Mouse (Mus musculus): ENCODE data around the gene Iqcf3. TPM values are rescaled to one million over a fixed set of nuclear protein-coding genes. Genes with fewer than 3 reads are reported as not detected.
A peak's percentile ranks its signal among the peaks of the same experiment; 100 is the strongest.

Gene Iqcf3
- polyA plus RNA-seq, 1 experiment from 2014 or later = not detected

DNA sequence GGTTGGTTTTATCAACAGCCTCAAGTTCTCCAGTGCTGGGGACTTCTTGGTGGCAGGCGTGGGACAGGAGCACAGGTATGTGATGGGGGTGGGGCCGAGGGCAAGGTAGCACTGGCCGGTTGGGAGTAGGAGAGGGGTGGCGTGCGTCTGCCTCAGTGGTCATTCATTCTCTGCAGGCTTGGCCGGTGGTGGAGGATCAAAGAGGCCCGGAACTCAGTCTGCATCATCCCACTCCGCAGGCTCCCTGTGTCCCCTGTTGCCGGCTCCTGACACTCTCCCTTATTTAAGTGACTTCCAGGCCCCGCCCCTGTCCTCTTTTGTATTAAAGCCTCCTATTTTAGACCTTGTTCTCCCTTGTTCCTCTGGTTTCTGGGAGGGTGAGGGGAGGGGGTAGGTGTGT lies 76.4 kb downstream of the Iqcf3 start:
- Histone ChIP-seq H3K4me1 (replicated peaks; ENCODE audit: control insufficient read depth, insufficient read depth, low read length) (no peaks in the 10 kb centered on the region), H3K4me3 (ENCODE audit: low read length) (no peak overlapping the region), H3K4me2 (ENCODE audit: low read depth, low read length) (no peak overlapping the region), H3K27ac (ENCODE audit: low read length) (no peak overlapping the region), H3K9me3 (ENCODE audit: control insufficient read depth, low read length) (no peaks in the 10 kb centered on the region), H3K36me3 (ENCODE audit: control insufficient read depth, insufficient read depth, low read length) (peaks cover 17% of the 10 kb centered on the region), H3K27me3 (ENCODE audit: control insufficient read depth, insufficient read depth, low read depth, low read length) (no peaks in the 10 kb centered on the region), H3K9ac (ENCODE audit: low read length) (no peak overlapping the region)
- ATAC-seq (ENCODE audit: low read depth) = no peak
- WGBS = 85% methylated on average over 10 of the region's 10 CpGs

DNA sequence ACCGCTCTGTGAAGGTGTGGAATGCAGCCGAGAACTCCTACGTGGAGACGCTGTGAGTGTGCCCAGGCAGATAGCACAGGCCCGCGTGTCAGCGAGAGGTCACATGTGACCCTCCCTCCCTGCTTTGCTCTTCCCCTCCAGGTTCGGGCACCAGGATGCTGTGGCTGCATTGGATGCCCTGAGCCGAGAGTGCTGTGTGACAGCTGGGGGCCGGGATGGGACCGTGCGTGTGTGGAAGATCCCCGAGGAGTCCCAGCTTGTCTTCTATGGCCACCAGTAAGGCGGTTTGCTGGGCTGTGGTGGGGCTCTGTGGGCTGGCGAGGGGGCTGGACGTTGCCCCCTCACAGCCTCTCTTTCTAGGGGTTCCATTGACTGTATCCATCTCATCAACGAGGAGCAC lies 77.8 kb downstream of the Iqcf3 start:
- no peaks in the 10 kb centered on the region for H3K27me3 ChIP-seq (ENCODE audit: control insufficient read depth, insufficient read depth, low read depth, low read length)
- H3K36me3 ChIP-seq (ENCODE audit: control insufficient read depth, insufficient read depth, low read length) = peaks cover 17% of the 10 kb centered on the region
- no peak overlapping the region for H3K4me2 ChIP-seq (ENCODE audit: low read depth, low read length)
- no peaks in the 10 kb centered on the region for H3K9me3 ChIP-seq (ENCODE audit: control insufficient read depth, low read length)
- no peak for ATAC-seq (ENCODE audit: low read depth)
- no peak overlapping the region for H3K27ac ChIP-seq (ENCODE audit: low read length)
- H3K4me3 ChIP-seq (ENCODE audit: low read length) = no peak overlapping the region
- WGBS = 88% methylated on average over 17 of the region's 17 CpGs
- no peak overlapping the region for H3K9ac ChIP-seq (ENCODE audit: low read length)
- no peaks in the 10 kb centered on the region for H3K4me1 ChIP-seq (replicated peaks; ENCODE audit: control insufficient read depth, insufficient read depth, low read length)

DNA sequence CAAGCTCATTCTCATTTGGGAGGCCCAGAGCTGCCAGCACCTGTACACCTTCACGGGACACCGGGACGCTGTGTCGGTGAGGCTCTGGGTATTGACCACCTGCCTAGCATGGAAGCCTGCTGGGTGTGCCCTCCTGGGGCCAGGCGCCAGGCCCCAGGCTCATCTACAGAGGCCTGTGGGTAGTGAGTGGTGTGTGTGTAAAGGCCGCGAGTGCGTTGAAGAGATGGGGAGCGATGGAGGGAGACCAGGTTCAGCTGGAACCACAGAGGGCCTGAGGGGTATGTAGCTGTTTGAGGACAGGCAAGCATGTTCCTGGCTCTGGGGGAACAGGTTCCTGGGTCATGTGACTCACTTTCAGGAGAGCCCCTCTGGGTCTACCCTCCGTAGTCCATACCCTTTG lies 78.3 kb downstream of the Iqcf3 start:
- ATAC-seq (ENCODE audit: low read depth) = no peak
- H3K27ac ChIP-seq (ENCODE audit: low read length) = no peak overlapping the region
- H3K27me3 ChIP-seq (ENCODE audit: control insufficient read depth, insufficient read depth, low read depth, low read length) = no peaks in the 10 kb centered on the region
- peaks cover 17% of the 10 kb centered on the region for H3K36me3 ChIP-seq (ENCODE audit: control insufficient read depth, insufficient read depth, low read length)
- H3K4me1 ChIP-seq (replicated peaks; ENCODE audit: control insufficient read depth, insufficient read depth, low read length) = peaks cover 3% of the 10 kb centered on the region
- WGBS = 96% methylated on average over 10 of the region's 10 CpGs
- H3K4me2 ChIP-seq (ENCODE audit: low read depth, low read length) = no peak overlapping the region
- no peak overlapping the region for H3K9ac ChIP-seq (ENCODE audit: low read length)
- no peaks in the 10 kb centered on the region for H3K9me3 ChIP-seq (ENCODE audit: control insufficient read depth, low read length)
- no peak overlapping the region for H3K4me3 ChIP-seq (ENCODE audit: low read length)

DNA sequence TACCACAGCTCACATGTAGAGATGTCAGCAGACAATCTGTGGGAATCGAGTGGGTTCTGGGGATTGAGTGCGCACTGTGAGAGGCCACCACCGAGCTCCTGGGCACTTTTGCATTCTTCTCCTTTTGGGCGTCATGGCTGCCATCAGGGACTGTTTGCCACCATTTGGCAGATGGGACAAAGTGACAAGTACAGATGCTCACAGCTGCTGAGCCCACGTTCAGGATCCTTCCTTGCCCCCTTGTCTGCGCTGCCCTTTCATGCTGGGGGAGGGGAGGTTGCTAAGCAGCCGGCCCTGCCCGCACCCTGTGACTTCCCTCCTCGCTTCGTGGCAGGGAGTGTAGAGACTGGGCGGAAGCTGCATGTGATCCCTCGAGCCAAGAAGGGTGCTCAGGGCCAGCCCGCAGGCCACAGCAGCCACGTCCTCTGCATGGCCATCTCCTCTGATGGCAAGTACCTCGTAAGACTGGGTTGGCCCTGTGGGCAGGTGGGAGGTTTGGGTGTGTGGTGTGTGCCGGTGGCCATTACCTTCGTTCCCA lies 78.8 kb downstream of the Iqcf3 start:
- H3K36me3 ChIP-seq (ENCODE audit: control insufficient read depth, insufficient read depth, low read length) = peaks cover 17% of the 10 kb centered on the region
- WGBS = 86% methylated on average over 17 of the region's 17 CpGs
- no peak for ATAC-seq (ENCODE audit: low read depth)
- H3K27ac ChIP-seq (ENCODE audit: low read length) = no peak overlapping the region
- no peak overlapping the region for H3K4me2 ChIP-seq (ENCODE audit: low read depth, low read length)
- H3K27me3 ChIP-seq (ENCODE audit: control insufficient read depth, insufficient read depth, low read depth, low read length) = no peaks in the 10 kb centered on the region
- H3K9me3 ChIP-seq (ENCODE audit: control insufficient read depth, low read length) = no peaks in the 10 kb centered on the region
- no peak overlapping the region for H3K4me3 ChIP-seq (ENCODE audit: low read length)
- peaks cover 7% of the 10 kb centered on the region for H3K4me1 ChIP-seq (replicated peaks; ENCODE audit: control insufficient read depth, insufficient read depth, low read length)
- H3K9ac ChIP-seq (ENCODE audit: low read length) = no peak overlapping the region

DNA sequence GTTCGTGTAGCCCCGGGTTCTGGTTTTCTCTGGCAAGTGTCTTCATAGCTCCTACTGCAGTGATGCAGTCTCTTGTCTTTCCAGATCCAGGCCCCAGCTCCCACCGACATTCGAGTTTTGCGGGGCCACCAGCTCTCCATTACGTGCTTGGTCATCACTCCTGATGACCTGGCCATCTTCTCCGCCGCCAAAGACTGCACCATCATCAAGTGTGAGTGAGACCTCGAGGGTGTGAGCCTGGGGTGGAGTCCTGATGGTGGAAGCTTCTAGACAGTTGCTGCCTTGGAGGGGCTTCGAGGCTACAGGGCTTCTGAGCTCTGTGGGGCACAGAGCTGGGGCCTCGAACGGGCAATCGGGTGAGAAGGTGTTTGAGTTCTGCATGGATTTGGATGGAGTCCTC lies 79.8 kb downstream of the Iqcf3 start:
- Histone ChIP-seq H3K4me3 (ENCODE audit: low read length) (no peak overlapping the region), H3K9ac (ENCODE audit: low read length) (no peak overlapping the region), H3K9me3 (ENCODE audit: control insufficient read depth, low read length) (no peaks in the 10 kb centered on the region), H3K4me1 (replicated peaks; ENCODE audit: control insufficient read depth, insufficient read depth, low read length) (peaks cover 7% of the 10 kb centered on the region), H3K4me2 (ENCODE audit: low read depth, low read length) (no peak overlapping the region), H3K27me3 (ENCODE audit: control insufficient read depth, insufficient read depth, low read depth, low read length) (no peaks in the 10 kb centered on the region), H3K36me3 (ENCODE audit: control insufficient read depth, insufficient read depth, low read length) (peaks cover 17% of the 10 kb centered on the region), H3K27ac (ENCODE audit: low read length) (no peak overlapping the region)
- ATAC-seq (ENCODE audit: low read depth) = no peak
- WGBS = 88% methylated on average over 13 of the region's 13 CpGs

DNA sequence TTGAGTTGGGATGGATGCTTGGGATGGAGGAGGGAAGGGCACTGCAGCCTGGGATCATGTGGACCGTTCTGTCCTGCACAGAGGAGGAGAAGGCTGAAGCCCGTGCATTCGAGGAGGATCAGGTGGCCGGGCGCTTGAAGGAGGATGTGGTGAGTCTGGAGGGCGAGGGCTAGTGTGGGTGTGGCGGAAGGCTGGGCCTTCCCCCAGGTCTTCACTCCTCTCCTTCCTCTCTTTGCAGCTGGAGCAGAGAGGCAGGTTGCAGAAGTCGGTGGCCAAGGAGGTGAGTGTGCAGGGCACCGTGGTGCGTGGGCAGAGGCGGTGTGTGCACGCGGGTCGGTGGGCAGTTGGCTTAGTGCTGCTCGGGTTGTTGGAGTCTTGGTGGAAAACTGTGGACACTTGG lies 80.4 kb downstream of the Iqcf3 start:
- no peak for ATAC-seq (ENCODE audit: low read depth)
- 91% methylated on average over 15 of the region's 15 CpGs for WGBS
- Histone ChIP-seq H3K9ac (ENCODE audit: low read length) (no peak overlapping the region), H3K4me2 (ENCODE audit: low read depth, low read length) (no peak overlapping the region), H3K27ac (ENCODE audit: low read length) (no peak overlapping the region), H3K4me3 (ENCODE audit: low read length) (no peak overlapping the region), H3K4me1 (replicated peaks; ENCODE audit: control insufficient read depth, insufficient read depth, low read length) (peaks cover 13% of the 10 kb centered on the region), H3K36me3 (ENCODE audit: control insufficient read depth, insufficient read depth, low read length) (peaks cover 14% of the 10 kb centered on the region), H3K27me3 (ENCODE audit: control insufficient read depth, insufficient read depth, low read depth, low read length) (no peaks in the 10 kb centered on the region), H3K9me3 (ENCODE audit: control insufficient read depth, low read length) (no peaks in the 10 kb centered on the region)

DNA sequence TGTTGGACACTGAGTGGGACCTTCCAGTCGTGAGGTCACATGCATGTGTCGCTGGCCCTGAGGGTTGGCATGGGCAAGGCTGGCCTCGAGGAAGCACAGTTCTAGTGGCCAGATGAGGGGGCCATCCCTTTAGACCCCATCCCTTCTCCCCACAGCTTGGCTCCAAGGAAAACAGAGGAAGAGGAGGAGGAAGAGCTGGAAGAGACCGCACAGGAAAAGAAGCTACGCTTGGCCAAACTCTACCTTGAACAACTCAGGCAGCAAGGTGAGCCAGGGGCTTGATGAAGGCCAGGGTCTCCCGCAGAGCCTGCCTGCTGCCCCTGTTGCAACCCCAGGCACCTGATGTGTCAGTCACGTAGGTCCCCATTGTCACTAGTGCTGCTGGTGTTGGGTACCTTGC lies 80.9 kb downstream of the Iqcf3 start:
- H3K9me3 ChIP-seq (ENCODE audit: control insufficient read depth, low read length) = no peaks in the 10 kb centered on the region
- peaks cover 13% of the 10 kb centered on the region for H3K36me3 ChIP-seq (ENCODE audit: control insufficient read depth, insufficient read depth, low read length)
- ATAC-seq (ENCODE audit: low read depth) = no peak
- no peaks in the 10 kb centered on the region for H3K27me3 ChIP-seq (ENCODE audit: control insufficient read depth, insufficient read depth, low read depth, low read length)
- no peak overlapping the region for H3K4me2 ChIP-seq (ENCODE audit: low read depth, low read length)
- no peak overlapping the region for H3K9ac ChIP-seq (ENCODE audit: low read length)
- WGBS = 89% methylated on average over 7 of the region's 7 CpGs
- H3K4me1 ChIP-seq (replicated peaks; ENCODE audit: control insufficient read depth, insufficient read depth, low read length) = peaks cover 19% of the 10 kb centered on the region
- no peak overlapping the region for H3K4me3 ChIP-seq (ENCODE audit: low read length)
- H3K27ac ChIP-seq (ENCODE audit: low read length) = no peak overlapping the region

DNA sequence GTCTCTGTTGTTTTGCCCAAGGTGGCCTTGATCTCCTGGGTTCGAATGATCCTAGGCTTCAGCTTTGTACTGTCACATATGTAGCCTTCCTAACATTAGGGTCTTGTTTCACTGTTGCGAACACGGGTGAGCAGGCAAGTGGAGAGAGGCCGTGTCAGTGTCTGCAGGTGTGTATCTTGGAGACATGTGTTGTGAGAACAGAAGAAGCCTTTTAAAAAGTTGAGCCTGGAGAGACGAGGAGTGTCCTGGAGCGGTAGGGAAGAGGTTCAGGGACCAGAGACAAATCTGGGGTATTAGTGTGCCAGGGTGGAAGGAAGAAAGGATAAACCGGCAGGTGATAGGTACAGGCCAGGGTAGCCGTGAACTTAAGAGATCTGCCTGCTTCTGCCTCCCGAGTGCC lies 83.3 kb downstream of the Iqcf3 start:
- H3K27ac ChIP-seq (ENCODE audit: low read length) = no peak overlapping the region
- no peak for ATAC-seq (ENCODE audit: low read depth)
- peak overlapping the region; percentile 83 for H3K4me3 ChIP-seq (ENCODE audit: low read length)
- H3K36me3 ChIP-seq (ENCODE audit: control insufficient read depth, insufficient read depth, low read length) = peaks cover 7% of the 10 kb centered on the region
- peaks cover 34% of the 10 kb centered on the region for H3K4me1 ChIP-seq (replicated peaks; ENCODE audit: control insufficient read depth, insufficient read depth, low read length)
- no peaks in the 10 kb centered on the region for H3K9me3 ChIP-seq (ENCODE audit: control insufficient read depth, low read length)
- WGBS = 77% methylated on average over 9 of the region's 9 CpGs
- no peaks in the 10 kb centered on the region for H3K27me3 ChIP-seq (ENCODE audit: control insufficient read depth, insufficient read depth, low read depth, low read length)
- peak overlapping the region; percentile 72; the same call in 1 of the 2 replicates for H3K9ac ChIP-seq (ENCODE audit: low read length)
- H3K4me2 ChIP-seq (ENCODE audit: low read depth, low read length) = peak overlapping the region; percentile 91

DNA sequence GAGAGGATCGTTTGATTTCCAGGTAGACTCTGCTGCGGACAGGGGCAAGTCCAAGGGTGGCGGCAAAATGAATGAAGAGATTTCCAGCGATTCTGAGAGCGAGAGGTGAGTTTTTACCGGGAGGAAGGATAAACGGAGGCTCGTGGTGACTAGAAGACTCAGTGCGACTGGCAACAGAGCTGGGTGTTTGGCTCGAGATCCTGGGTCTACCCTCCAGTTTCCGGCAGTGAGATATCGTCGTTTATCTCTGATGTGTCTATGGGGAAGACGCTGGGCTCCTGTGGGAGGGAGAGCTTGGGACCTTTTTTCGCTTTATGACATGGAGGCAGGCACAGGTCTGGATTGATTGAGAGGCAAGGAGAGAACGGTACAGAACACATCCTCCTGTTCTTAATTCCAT lies 83.8 kb downstream of the Iqcf3 start:
- peaks cover 34% of the 10 kb centered on the region for H3K4me1 ChIP-seq (replicated peaks; ENCODE audit: control insufficient read depth, insufficient read depth, low read length)
- H3K9me3 ChIP-seq (ENCODE audit: control insufficient read depth, low read length) = no peaks in the 10 kb centered on the region
- H3K36me3 ChIP-seq (ENCODE audit: control insufficient read depth, insufficient read depth, low read length) = peaks cover 4% of the 10 kb centered on the region; the same call in 1 of the 2 replicates
- ATAC-seq (ENCODE audit: low read depth) = no peak
- H3K27ac ChIP-seq (ENCODE audit: low read length) = no peak overlapping the region
- H3K4me3 ChIP-seq (ENCODE audit: low read length) = peak overlapping the region; percentile 83
- no peaks in the 10 kb centered on the region for H3K27me3 ChIP-seq (ENCODE audit: control insufficient read depth, insufficient read depth, low read depth, low read length)
- peak overlapping the region; percentile 72 for H3K9ac ChIP-seq (ENCODE audit: low read length)
- peak overlapping the region; percentile 91 for H3K4me2 ChIP-seq (ENCODE audit: low read depth, low read length)
- 1% methylated on average over 16 of the region's 16 CpGs for WGBS
